Mouse (Mus musculus): ENCODE results near the gene Apoc4.

The Apoc4 gene

GRCm38 (mm10) chr7:19628536-19629360 is 52.5 kb downstream of the Apoc4 start:
- peak; percentile 92 for DNase-seq (ENCODE audit: low spot score)

DNA sequence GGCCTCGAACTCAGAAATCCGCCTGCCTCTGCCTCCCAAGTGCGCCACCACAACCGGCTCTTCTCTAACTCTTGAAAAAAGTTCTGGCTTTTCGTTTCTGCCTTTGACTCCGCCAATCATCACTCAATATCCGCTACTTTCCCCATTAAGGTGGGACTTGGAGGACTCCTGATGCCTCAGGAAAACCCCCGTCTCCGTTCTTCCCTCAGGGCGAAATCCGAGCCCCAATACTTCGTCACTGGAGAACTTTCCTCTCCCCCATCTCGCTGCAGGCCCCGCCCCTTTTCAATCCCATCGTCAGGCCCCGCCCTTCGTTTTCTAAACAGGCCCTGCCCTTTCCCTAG is 53.1 kb downstream of the Apoc4 start:
- DNase-seq (ENCODE audit: low spot score), result no peak
